Mouse (Mus musculus) midbrain, embryonic 16.5 days (tissue): Measurements from ENCODE around the gene Ccer2. TPM values are rescaled to one million over a fixed set of nuclear protein-coding genes. Genes with fewer than 3 reads are reported as not detected.

ENCODE experiments used
- polyA plus RNA-seq: library from polyadenylated mRNA; unstranded; fragments of >200 nt; fragmentation: Nextera tagmentation; extraction: Ambion mirVana; gene quantifications from 2 replicates; pipeline ENCODE4 v1.2.1, GENCODE M21; 2015

The Ccer2 gene
- polyA plus RNA-seq, 1 experiment from 2014 or later, result 0.95 TPM

Other genes starting within 250 kb of the Ccer2 start
- not detected in 2 replicates for gene Ifnl2, start 245.7 kb upstream of the Ccer2 start, polyA plus RNA-seq
- gene Ifnl3, start 233.3 kb upstream of the Ccer2 start, polyA plus RNA-seq, result not detected in 2 replicates
- not detected in 2 replicates for gene Sycn, start 215.3 kb upstream of the Ccer2 start, polyA plus RNA-seq
- 0.15 TPM in 1 of 2 replicates, not detected in the other for gene Nccrp1, start 208.9 kb upstream of the Ccer2 start, polyA plus RNA-seq
- gene Samd4b, start 158.0 kb upstream of the Ccer2 start, polyA plus RNA-seq, result 20.2 and 20.4 TPM in 2 replicates
- gene Pak4, start 158.0 kb upstream of the Ccer2 start, polyA plus RNA-seq, result 18.1 and 19.1 TPM in 2 replicates
- 0.26 TPM in 1 of 2 replicates, not detected in the other for gene Acp7, start 124.8 kb upstream of the Ccer2 start, polyA plus RNA-seq
- 15.1 and 17.3 TPM in 2 replicates for gene Fbxo27, start 63.3 kb upstream of the Ccer2 start, polyA plus RNA-seq
- 3.2 and 5.2 TPM in 2 replicates for gene Fbxo17, start 39.4 kb upstream of the Ccer2 start, polyA plus RNA-seq
- 95.8 and 99.4 TPM in 2 replicates for gene Mrps12, start 14.4 kb upstream of the Ccer2 start, polyA plus RNA-seq
- 15.6 and 16.4 TPM in 2 replicates for gene Sars2, start 14.2 kb upstream of the Ccer2 start, polyA plus RNA-seq
- 117 and 121 TPM in 2 replicates for gene Sirt2, start 10.6 kb downstream of the Ccer2 start, polyA plus RNA-seq
- gene Nfkbib, start 11.3 kb downstream of the Ccer2 start, polyA plus RNA-seq, result 52.0 and 64.7 TPM in 2 replicates
- 2.2 and 2.9 TPM in 2 replicates for gene Rinl, start 32.8 kb downstream of the Ccer2 start, polyA plus RNA-seq
- gene Hnrnpl, start 52.4 kb downstream of the Ccer2 start, polyA plus RNA-seq, result 134 and 152 TPM in 2 replicates
- 86.6 and 96.4 TPM in 2 replicates for gene Ech1, start 69.0 kb downstream of the Ccer2 start, polyA plus RNA-seq
- 5.7 and 5.9 TPM in 2 replicates for gene Lgals4, start 77.7 kb downstream of the Ccer2 start, polyA plus RNA-seq
- 6.7 and 10.3 TPM in 2 replicates for gene Lgals7, start 107.7 kb downstream of the Ccer2 start, polyA plus RNA-seq
- 0.40 and 0.57 TPM in 2 replicates for gene Capn12, start 125.2 kb downstream of the Ccer2 start, polyA plus RNA-seq
- gene Actn4, start 206.2 kb downstream of the Ccer2 start, polyA plus RNA-seq, result 132 and 133 TPM in 2 replicates
- gene Eif3k, start 225.7 kb downstream of the Ccer2 start, polyA plus RNA-seq, result 279 TPM in 2 replicates
- gene Map4k1, start 225.9 kb downstream of the Ccer2 start, polyA plus RNA-seq, result 11.8 and 13.2 TPM in 2 replicates